Mouse (Mus musculus) adrenal gland, postnatal 14 days (tissue): ENCODE results near the gene Ppy. TPM values are rescaled to one million over a fixed set of nuclear protein-coding genes. Genes with fewer than 3 reads are reported as not detected.

Experiments
- total RNA-seq: library from RNA; stranded (reverse); gene quantifications from 2 replicates; pipeline ENCODE4 v1.2.3, GENCODE M21; 2021

Ppy gene
- total RNA-seq, 1 experiment from 2014 or later: not detected

Other genes starting within 250 kb of the Ppy start
- gene Meox1, start 206.9 kb downstream of the Ppy start, total RNA-seq: 8.4 and 9.2 TPM in 2 replicates
- gene Sost, start 134.3 kb downstream of the Ppy start, total RNA-seq: 1.6 TPM in 1 of 2 replicates, not detected in the other
- gene Cfap97d1, start 117.0 kb downstream of the Ppy start, total RNA-seq: not detected in 2 replicates
- gene Dusp3, start 114.3 kb downstream of the Ppy start, total RNA-seq: 100 and 103 TPM in 2 replicates
- 9.0 and 14.8 TPM in 2 replicates for gene Mpp3, start 72.9 kb downstream of the Ppy start, total RNA-seq
- gene Cd300lg, start 59.8 kb downstream of the Ppy start, total RNA-seq: 50.5 and 61.4 TPM in 2 replicates
- gene Mpp2, start 12.8 kb downstream of the Ppy start, total RNA-seq: 8.6 and 10.1 TPM in 2 replicates
- not detected in 2 replicates for gene Pyy, start 6.5 kb upstream of the Ppy start, total RNA-seq
- 0.60 and 5.8 TPM in 2 replicates for gene Nags, start 44.2 kb upstream of the Ppy start, total RNA-seq
- gene Tmem101, start 55.1 kb upstream of the Ppy start, total RNA-seq: 14.4 and 16.5 TPM in 2 replicates
- gene Lsm12, start 84.0 kb upstream of the Ppy start, total RNA-seq: 78.7 and 81.0 TPM in 2 replicates
- 82.8 and 83.7 TPM in 2 replicates for gene G6pc3, start 88.3 kb upstream of the Ppy start, total RNA-seq
- 81.1 and 83.7 TPM in 2 replicates for gene Hdac5, start 128.8 kb upstream of the Ppy start, total RNA-seq
- gene BC030867, start 147.6 kb upstream of the Ppy start, total RNA-seq: 1.7 and 2.3 TPM in 2 replicates
- 0.11 and 0.19 TPM in 2 replicates for gene Asb16, start 167.4 kb upstream of the Ppy start, total RNA-seq
- gene Tmub2, start 183.6 kb upstream of the Ppy start, total RNA-seq: 40.1 and 40.4 TPM in 2 replicates
- gene Atxn7l3, start 195.3 kb upstream of the Ppy start, total RNA-seq: 47.9 and 53.4 TPM in 2 replicates
- 102 and 106 TPM in 2 replicates for gene Ubtf, start 218.4 kb upstream of the Ppy start, total RNA-seq